Mouse (Mus musculus): ENCODE results near the gene Gm19668. TPM values are rescaled to one million over a fixed set of nuclear protein-coding genes. Genes with fewer than 3 reads are reported as not detected.
"Not testable (repeated sequence)": the region's sequence is repeated elsewhere in the genome, so short reads cannot be mapped to it uniquely, and the experiment has no call there.

The Gm19668 gene
- total RNA-seq, 2 experiments from 2014 or later, result not detected

DNA sequence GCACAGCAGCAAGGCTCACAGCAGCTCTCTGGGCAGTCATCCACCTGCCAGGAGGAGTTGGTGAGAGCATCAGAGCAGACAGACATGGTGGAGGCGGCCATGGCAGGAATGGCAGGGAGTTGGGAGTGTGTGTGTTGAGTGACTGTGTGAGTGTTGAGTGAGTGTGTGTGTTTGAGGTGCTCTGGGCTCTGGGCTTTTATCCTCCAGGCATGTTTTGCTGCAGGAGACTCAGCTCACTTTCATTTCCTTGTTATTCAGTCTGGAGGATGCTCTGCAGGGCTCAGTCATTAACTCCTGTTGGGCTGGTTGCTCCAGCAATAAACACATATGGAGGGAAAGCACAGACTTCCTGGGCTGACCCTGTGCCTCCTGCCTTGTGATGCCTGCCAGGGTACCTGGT lies 22.1 kb downstream of the Gm19668 start, which contains the start of gene Gm7138:
Gene Gm7138 (minus strand): TSS at position 101 of the 400 bp plus-strand sequence.
- ATAC-seq (replicated peaks; ENCODE audit: low FRiP score, low TSS enrichment, poor library complexity, severe bottlenecking), result not testable (repeated sequence)

DNA sequence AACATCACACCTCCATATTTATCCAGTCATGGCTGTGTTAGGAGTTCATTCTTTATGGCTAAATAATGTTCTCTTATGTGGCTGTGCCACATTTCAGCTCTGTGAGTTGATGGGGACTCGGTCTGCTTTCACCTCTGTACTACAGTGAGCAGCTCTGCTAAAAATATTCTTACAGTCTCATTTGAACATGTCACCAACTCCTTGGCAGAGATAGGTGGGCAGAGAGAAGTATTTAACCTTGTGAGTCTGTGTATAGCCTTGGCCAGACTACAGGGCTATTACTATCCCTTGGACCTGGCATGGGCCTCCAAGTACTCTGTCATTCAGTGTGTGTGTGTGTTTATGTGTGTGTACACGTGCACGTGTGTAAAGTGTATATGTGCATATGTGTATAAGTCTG lies 26.8 kb downstream of the Gm19668 start:
- not testable (repeated sequence) for ATAC-seq (replicated peaks; ENCODE audit: low FRiP score, low TSS enrichment, poor library complexity, severe bottlenecking)

DNA sequence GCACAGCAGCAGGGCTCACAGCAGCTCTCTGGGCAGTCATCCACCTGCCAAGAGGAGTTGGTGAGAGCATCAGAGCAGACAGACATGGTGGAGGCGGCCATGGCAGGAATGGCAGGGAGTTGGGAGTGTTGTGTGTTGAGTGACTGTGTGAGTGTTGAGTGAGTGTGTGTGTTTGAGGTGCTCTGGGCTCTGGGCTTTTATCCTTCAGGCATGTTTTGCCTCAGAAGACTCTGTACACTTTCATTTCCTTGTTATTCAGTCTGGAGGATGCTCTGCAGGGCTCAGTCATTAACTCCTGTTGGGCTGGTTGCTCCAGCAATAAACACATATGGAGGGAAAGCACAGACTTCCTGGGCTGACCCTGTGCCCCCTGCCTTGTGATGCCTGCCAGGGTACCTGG lies 27.7 kb downstream of the Gm19668 start, which contains the start of gene Gm3238:
Gene Gm3238 (minus strand): TSS at position 101 of the 400 bp plus-strand sequence.
- ATAC-seq (replicated peaks; ENCODE audit: low FRiP score, low TSS enrichment, poor library complexity, severe bottlenecking), result not testable (repeated sequence)

DNA sequence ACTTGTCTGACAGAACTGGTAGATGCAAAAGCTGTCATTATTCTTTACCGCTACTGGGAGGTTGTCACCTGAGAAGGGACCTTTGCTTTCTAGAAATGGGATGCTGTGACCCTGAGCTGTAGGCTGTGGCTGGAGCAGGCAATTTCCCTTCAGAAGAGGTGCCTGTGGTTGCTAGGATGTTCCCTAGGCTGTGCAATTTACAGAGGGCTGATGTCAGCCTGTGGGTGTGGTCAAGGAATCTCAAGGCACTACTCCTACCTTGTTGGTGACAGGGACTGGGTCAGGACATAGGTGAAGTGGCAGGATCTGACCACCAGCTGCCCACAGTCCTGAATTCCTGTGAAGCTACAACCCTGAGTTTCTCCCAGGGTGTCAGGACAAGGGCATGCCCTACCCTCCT lies 29.2 kb downstream of the Gm19668 start:
- no peak for ATAC-seq (replicated peaks; ENCODE audit: low FRiP score, low TSS enrichment, poor library complexity, severe bottlenecking)

DNA sequence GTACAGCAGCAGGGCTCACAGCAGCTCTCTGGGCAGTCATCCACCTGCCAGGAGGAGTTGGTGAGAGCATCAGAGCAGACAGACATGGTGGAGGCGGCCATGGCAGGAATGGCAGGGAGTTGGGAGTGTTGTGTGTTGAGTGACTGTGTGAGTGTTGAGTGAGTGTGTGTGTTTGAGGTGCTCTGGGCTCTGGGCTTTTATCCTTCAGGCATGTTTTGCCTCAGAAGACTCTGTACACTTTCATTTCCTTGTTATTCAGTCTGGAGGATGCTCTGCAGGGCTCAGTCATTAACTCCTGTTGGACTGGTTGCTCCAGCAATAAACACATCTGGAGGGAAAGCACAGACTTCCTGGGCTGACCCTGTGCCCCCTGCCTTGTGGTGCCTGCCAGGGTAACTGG lies 39.4 kb downstream of the Gm19668 start, which contains the start of gene Gm3233:
Gene Gm3233 (minus strand): TSS at position 101 of the 400 bp plus-strand sequence.
- not testable (repeated sequence) for ATAC-seq (replicated peaks; ENCODE audit: low FRiP score, low TSS enrichment, poor library complexity, severe bottlenecking)

DNA sequence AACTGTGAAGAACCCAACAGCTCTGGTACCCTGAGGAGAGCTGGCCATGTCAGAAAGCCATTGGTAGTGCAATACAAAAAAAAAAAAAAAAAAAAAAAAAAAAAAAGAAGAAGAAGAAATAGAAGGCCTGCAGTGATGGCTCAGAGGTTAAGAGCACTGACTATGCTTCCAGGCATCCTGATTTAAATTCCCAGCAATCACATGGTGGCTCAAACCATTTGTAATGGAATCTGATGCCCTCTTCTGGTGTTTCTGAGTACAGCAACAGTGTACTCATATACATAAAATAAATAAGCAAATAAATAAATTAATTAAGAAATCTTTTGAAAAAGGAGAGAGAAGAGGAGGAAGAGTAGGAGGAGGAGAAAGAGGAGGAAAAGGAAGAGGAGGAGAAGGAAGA lies 45.5 kb downstream of the Gm19668 start:
- no peak for ATAC-seq (replicated peaks; ENCODE audit: low FRiP score, low TSS enrichment, poor library complexity, severe bottlenecking)

DNA sequence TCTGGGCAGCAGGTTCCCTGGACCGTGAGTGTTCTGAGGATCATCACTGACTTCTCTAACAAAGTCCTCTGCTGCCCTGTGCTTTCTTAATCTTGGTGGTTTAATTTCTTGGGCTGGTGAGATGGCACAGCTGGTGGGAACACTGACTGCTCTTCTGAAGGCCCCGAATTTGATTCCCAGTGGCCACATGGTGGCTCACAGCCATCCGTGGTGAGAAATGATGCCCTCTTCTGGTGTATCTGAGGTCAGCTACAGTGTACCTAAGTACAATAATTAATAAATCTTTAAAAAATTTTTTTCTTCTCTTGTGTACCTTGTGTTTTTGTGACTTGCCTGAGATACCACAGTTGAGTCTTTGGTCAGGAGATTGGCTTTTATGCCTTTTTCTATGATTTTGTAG lies 46.6 kb downstream of the Gm19668 start:
- ATAC-seq (replicated peaks; ENCODE audit: low FRiP score, low TSS enrichment, poor library complexity, severe bottlenecking), result not testable (repeated sequence)

DNA sequence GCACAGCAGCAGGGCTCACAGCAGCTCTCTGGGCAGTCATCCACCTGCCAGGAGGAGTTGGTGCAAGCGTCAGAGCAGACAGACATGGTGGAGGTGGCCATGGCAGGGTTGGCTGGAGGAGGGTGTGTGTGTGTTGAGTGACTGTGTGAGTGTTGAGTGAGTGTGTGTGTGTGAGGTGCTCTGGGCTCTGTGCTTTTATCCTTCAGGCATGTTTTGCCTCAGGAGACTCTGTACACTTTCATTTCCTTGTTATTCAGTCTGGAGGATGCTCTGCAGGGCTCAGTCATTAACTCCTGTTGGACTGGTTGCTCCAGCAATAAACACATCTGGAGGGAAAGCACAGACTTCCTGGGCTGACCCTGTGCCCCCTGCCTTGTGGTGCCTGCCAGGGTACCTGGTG lies 47.7 kb downstream of the Gm19668 start, which contains the start of gene Gm9736:
Gene Gm9736 (minus strand): TSS at position 101 of the 400 bp plus-strand sequence.
- ATAC-seq (replicated peaks; ENCODE audit: low FRiP score, low TSS enrichment, poor library complexity, severe bottlenecking), result not testable (repeated sequence)

DNA sequence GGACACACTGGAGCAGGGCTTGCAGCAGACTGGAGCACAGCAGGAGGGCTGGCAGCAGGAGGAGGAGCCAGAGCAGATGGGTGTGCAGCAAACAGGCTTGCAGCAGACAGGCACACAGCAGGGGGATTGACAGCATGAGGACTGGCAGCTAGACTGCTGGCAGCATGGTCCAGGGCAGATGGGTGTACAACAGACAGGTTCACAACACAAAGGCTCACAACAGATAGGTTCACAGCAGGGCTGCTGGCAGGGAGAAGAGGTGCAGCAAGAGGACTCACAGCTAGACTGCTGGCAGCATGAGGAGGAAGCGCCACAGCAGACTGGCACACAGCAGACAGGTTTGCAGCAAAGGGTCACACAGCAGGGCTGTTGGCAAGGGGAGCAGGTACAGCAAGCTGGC lies 48.2 kb downstream of the Gm19668 start:
- ATAC-seq (replicated peaks; ENCODE audit: low FRiP score, low TSS enrichment, poor library complexity, severe bottlenecking), result not testable (repeated sequence)

Other genes starting within 250 kb of the Gm19668 start
Only the 30 nearest of the 33 such genes appear.
- 71.3 and 81.0 TPM in 2 replicates for gene Sumo3, start 193.0 kb downstream of the Gm19668 start, total RNA-seq (2014; fragmentation: Nextera tagmentation)
- gene Sumo3, start 193.0 kb downstream of the Gm19668 start, total RNA-seq (2017), result 150 and 265 TPM in 2 replicates
- gene Gm49325, start 192.9 kb downstream of the Gm19668 start, total RNA-seq (2014; fragmentation: Nextera tagmentation), result not detected in 2 replicates
- gene Gm49325, start 192.9 kb downstream of the Gm19668 start, total RNA-seq (2017), result not detected in 2 replicates
- 39.4 and 43.2 TPM in 2 replicates for gene Ube2g2, start 176.9 kb downstream of the Gm19668 start, total RNA-seq (2014; fragmentation: Nextera tagmentation)
- 48.1 and 50.7 TPM in 2 replicates for gene Ube2g2, start 176.9 kb downstream of the Gm19668 start, total RNA-seq (2017)
- 0.22 TPM in 1 of 2 replicates, not detected in the other for gene Tspear, start 112.6 kb downstream of the Gm19668 start, total RNA-seq (2014; fragmentation: Nextera tagmentation)
- not detected in 2 replicates for gene Tspear, start 112.6 kb downstream of the Gm19668 start, total RNA-seq (2017)
- gene Gm19402, start 108.4 kb downstream of the Gm19668 start, total RNA-seq (2014; fragmentation: Nextera tagmentation), result not detected in 2 replicates
- gene Gm19402, start 108.4 kb downstream of the Gm19668 start, total RNA-seq (2017), result not detected in 2 replicates
- gene Gm9508, start 101.9 kb downstream of the Gm19668 start, total RNA-seq (2014; fragmentation: Nextera tagmentation), result not detected in 2 replicates
- not detected in 2 replicates for gene Gm9508, start 101.9 kb downstream of the Gm19668 start, total RNA-seq (2017)
- gene Gm10272, start 92.5 kb downstream of the Gm19668 start, total RNA-seq (2014; fragmentation: Nextera tagmentation), result not detected in 2 replicates
- not detected in 2 replicates for gene Gm10272, start 92.5 kb downstream of the Gm19668 start, total RNA-seq (2017)
- gene Gm10024, start 87.7 kb downstream of the Gm19668 start, total RNA-seq (2014; fragmentation: Nextera tagmentation), result not detected in 2 replicates
- gene Gm10024, start 87.7 kb downstream of the Gm19668 start, total RNA-seq (2017), result not detected in 2 replicates
- not detected in 2 replicates for gene Gm10142, start 83.3 kb downstream of the Gm19668 start, total RNA-seq (2014; fragmentation: Nextera tagmentation)
- gene Gm10142, start 83.3 kb downstream of the Gm19668 start, total RNA-seq (2017), result not detected in 2 replicates
- gene Krtap12-1, start 78.5 kb downstream of the Gm19668 start, total RNA-seq (2014; fragmentation: Nextera tagmentation), result not detected in 2 replicates
- not detected in 2 replicates for gene Krtap12-1, start 78.5 kb downstream of the Gm19668 start, total RNA-seq (2017)
- not detected in 2 replicates for gene Gm10100, start 72.6 kb downstream of the Gm19668 start, total RNA-seq (2014; fragmentation: Nextera tagmentation)
- gene Gm10100, start 72.6 kb downstream of the Gm19668 start, total RNA-seq (2017), result not detected in 2 replicates
- not detected in 2 replicates for gene Gm18596, start 56.5 kb downstream of the Gm19668 start, total RNA-seq (2014; fragmentation: Nextera tagmentation)
- gene Gm18596, start 56.5 kb downstream of the Gm19668 start, total RNA-seq (2017), result not detected in 2 replicates
- gene Gm9736, start 47.8 kb downstream of the Gm19668 start, total RNA-seq (2014; fragmentation: Nextera tagmentation), result not detected in 2 replicates
- not detected in 2 replicates for gene Gm9736, start 47.8 kb downstream of the Gm19668 start, total RNA-seq (2017)
- not detected in 2 replicates for gene Gm3233, start 39.5 kb downstream of the Gm19668 start, total RNA-seq (2014; fragmentation: Nextera tagmentation)
- not detected in 2 replicates for gene Gm3233, start 39.5 kb downstream of the Gm19668 start, total RNA-seq (2017)
- not detected in 2 replicates for gene Gm3238, start 27.8 kb downstream of the Gm19668 start, total RNA-seq (2014; fragmentation: Nextera tagmentation)
- not detected in 2 replicates for gene Gm3238, start 27.8 kb downstream of the Gm19668 start, total RNA-seq (2017)
- not detected in 2 replicates for gene Gm7138, start 22.2 kb downstream of the Gm19668 start, total RNA-seq (2014; fragmentation: Nextera tagmentation)
- gene Gm7138, start 22.2 kb downstream of the Gm19668 start, total RNA-seq (2017), result not detected in 2 replicates
- not detected in 2 replicates for gene Gm3250, start 16.6 kb downstream of the Gm19668 start, total RNA-seq (2014; fragmentation: Nextera tagmentation)
- gene Gm3250, start 16.6 kb downstream of the Gm19668 start, total RNA-seq (2017), result not detected in 2 replicates
- gene Gm7137, start 10.9 kb downstream of the Gm19668 start, total RNA-seq (2014; fragmentation: Nextera tagmentation), result not detected in 2 replicates
- not detected in 2 replicates for gene Gm7137, start 10.9 kb downstream of the Gm19668 start, total RNA-seq (2017)
- gene Gm9639, start 4.1 kb downstream of the Gm19668 start, total RNA-seq (2014; fragmentation: Nextera tagmentation), result not detected in 2 replicates
- not detected in 2 replicates for gene Gm9639, start 4.1 kb downstream of the Gm19668 start, total RNA-seq (2017)
- gene Gm9507, start 12.7 kb upstream of the Gm19668 start, total RNA-seq (2014; fragmentation: Nextera tagmentation), result not detected in 2 replicates
- gene Gm9507, start 12.7 kb upstream of the Gm19668 start, total RNA-seq (2017), result not detected in 2 replicates
- not detected in 2 replicates for gene Gm2696, start 15.5 kb upstream of the Gm19668 start, total RNA-seq (2014; fragmentation: Nextera tagmentation)
- gene Gm2696, start 15.5 kb upstream of the Gm19668 start, total RNA-seq (2017), result not detected in 2 replicates
- gene Krtap10-4, start 28.0 kb upstream of the Gm19668 start, total RNA-seq (2014; fragmentation: Nextera tagmentation), result not detected in 2 replicates
- gene Krtap10-4, start 28.0 kb upstream of the Gm19668 start, total RNA-seq (2017), result not detected in 2 replicates
- gene Krtap10-10, start 36.8 kb upstream of the Gm19668 start, total RNA-seq (2014; fragmentation: Nextera tagmentation), result not detected in 2 replicates
- gene Krtap10-10, start 36.8 kb upstream of the Gm19668 start, total RNA-seq (2017), result not detected in 2 replicates
- not detected in 2 replicates for gene Gm36176, start 47.7 kb upstream of the Gm19668 start, total RNA-seq (2014; fragmentation: Nextera tagmentation)
- gene Gm36176, start 47.7 kb upstream of the Gm19668 start, total RNA-seq (2017), result not detected in 2 replicates
- gene Gm10318, start 53.7 kb upstream of the Gm19668 start, total RNA-seq (2014; fragmentation: Nextera tagmentation), result not detected in 2 replicates
- gene Gm10318, start 53.7 kb upstream of the Gm19668 start, total RNA-seq (2017), result not detected in 2 replicates
- not detected in 2 replicates for gene Gm3285, start 62.8 kb upstream of the Gm19668 start, total RNA-seq (2014; fragmentation: Nextera tagmentation)
- gene Gm3285, start 62.8 kb upstream of the Gm19668 start, total RNA-seq (2017), result not detected in 2 replicates
- not detected in 2 replicates for gene Lrrc3, start 103.4 kb upstream of the Gm19668 start, total RNA-seq (2014; fragmentation: Nextera tagmentation)
- not detected in 2 replicates for gene Lrrc3, start 103.4 kb upstream of the Gm19668 start, total RNA-seq (2017)
- gene Trpm2, start 171.4 kb upstream of the Gm19668 start, total RNA-seq (2014; fragmentation: Nextera tagmentation), result 0.15 TPM in 1 of 2 replicates, not detected in the other
- gene Trpm2, start 171.4 kb upstream of the Gm19668 start, total RNA-seq (2017), result 0.23 TPM in 1 of 2 replicates, not detected in the other
- gene 1810043G02Rik, start 179.4 kb upstream of the Gm19668 start, total RNA-seq (2014; fragmentation: Nextera tagmentation), result 6.0 and 18.0 TPM in 2 replicates
- 5.2 and 10.6 TPM in 2 replicates for gene 1810043G02Rik, start 179.4 kb upstream of the Gm19668 start, total RNA-seq (2017)
- 40.4 and 44.0 TPM in 2 replicates for gene Pfkl, start 210.9 kb upstream of the Gm19668 start, total RNA-seq (2014; fragmentation: Nextera tagmentation)
- 26.4 and 51.9 TPM in 2 replicates for gene Pfkl, start 210.9 kb upstream of the Gm19668 start, total RNA-seq (2017)

All from megakaryocyte-erythroid progenitor cell, adult 5-6 weeks (primary cell).